Mouse (Mus musculus) cortical plate, adult 2 months (tissue): ENCODE results near the gene Pgam2. TPM values are rescaled to one million over a fixed set of nuclear protein-coding genes. Genes with fewer than 3 reads are reported as not detected.

ENCODE experiments used
- H3K27ac ChIP-seq: fragments of 200-500 bp; 2 replicates; pipeline ENCODE4 v1.5.1; 2012; ENCODE audit warnings: low read length, control low read depth, inconsistent platforms; ENCODE audit not compliant: insufficient read depth
- H3K4me1 ChIP-seq: fragments of 200-500 bp; 2 replicates; pipeline ENCODE4 v1.6.1; 2011; ENCODE audit warnings: low read length; ENCODE audit not compliant: control insufficient read depth, insufficient read depth
- H3K4me3 ChIP-seq: fragments of 200-500 bp; 2 replicates; pipeline ENCODE4 v1.5.1; 2011; ENCODE audit warnings: mild to moderate bottlenecking, low read length, control low read depth; ENCODE audit not compliant: insufficient read depth
- CTCF ChIP-seq: fragments of 200-500 bp; IDR thresholded peaks from 2 replicates; pipeline ENCODE4 v1.5.1; 2011; ENCODE audit warnings: mild to moderate bottlenecking, control low read depth, low read length; ENCODE audit not compliant: insufficient read depth; ENCODE audit errors: extremely low read depth
- POLR2A ChIP-seq: fragments of 200-500 bp; IDR thresholded peaks from 2 replicates; pipeline ENCODE4 v1.6.1; 2011; ENCODE audit warnings: mild to moderate bottlenecking, low read length, control low read depth; ENCODE audit not compliant: insufficient read depth; ENCODE audit errors: extremely low read depth
- polyA plus RNA-seq: library from polyadenylated mRNA; depleted of rRNA; stranded (reverse); fragments of >200 nt; gene quantifications from 2 replicates; pipeline ENCODE4 v1.2.3, GENCODE M21; 2012

The Pgam2 gene
- polyA plus RNA-seq, 1 experiment = 7.7 TPM

DNA sequence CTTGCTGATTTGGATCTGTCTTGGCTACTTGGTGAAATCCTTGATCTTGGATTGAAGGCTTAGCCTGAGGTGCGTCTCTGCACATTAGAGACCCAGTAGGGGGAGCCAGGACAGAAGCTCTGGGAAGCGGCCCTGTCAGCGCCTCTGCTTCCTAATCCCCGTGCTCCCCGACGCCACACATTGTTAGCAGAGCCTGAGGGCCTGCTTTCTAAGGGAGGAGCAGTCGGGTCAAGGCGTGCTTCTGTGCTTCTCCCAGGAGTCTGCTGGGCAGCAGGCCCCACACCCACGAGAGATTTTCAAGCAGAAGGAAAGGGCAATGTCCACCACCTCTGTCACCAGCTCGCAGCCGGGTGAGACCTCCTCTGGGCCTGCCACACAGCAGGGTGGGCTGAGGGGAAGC lies 6.2 kb downstream of the Pgam2 start:
- no peaks in the 10 kb centered on the region; the same call in none of the 2 replicates for H3K4me1 ChIP-seq
- TF ChIP-seq POLR2A = no peak
- no peak for TF ChIP-seq CTCF
- H3K4me3 ChIP-seq = no peak overlapping the region
- H3K27ac ChIP-seq = no peak overlapping the region

DNA sequence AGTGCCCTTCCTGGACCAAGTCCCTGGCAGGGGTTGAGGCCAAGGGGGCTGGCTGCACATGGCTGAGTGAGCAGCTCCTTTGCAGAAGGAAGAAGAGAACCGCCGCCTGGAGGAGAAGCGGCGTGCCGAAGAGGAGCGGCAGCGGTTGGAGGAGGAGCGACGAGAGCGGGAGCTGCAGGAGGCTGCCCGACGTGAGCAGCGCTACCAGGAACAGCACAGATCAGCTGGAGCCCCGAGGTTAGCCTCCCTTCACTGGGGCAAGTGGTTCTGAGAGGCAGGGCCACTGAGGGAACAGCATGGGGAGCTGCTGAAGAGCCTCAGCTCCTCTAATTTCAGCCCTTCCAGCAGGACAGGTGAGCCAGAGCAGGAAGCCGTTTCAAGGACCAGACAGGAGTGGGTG lies 6.6 kb downstream of the Pgam2 start:
- TF ChIP-seq POLR2A (no peak), CTCF (no peak)
- H3K4me1 ChIP-seq = no peaks in the 10 kb centered on the region; the same call in 1 of the 2 replicates
- H3K4me3 ChIP-seq = no peak overlapping the region
- H3K27ac ChIP-seq = no peak overlapping the region

DNA sequence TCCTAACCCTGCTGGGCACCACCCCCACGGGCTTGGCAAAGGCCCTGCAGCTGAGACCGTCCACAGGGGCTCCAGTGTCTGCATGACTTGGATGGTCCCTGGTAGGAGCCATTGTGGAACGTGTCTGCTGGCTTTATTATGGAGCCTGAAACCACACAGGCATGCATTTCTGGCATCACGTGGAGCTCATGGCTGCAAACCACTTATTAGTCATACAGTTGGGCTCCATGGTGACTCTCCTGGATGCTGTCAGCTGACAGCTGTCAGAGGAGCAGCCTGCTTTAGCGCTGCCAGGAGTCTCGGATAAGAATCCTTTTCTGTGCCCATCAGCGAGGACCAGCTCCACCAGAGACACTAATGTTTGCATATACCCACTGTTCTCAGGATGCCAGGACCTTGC lies 7.8 kb downstream of the Pgam2 start:
- Histone ChIP-seq H3K4me1 (no peaks in the 10 kb centered on the region; the same call in 1 of the 2 replicates), H3K4me3 (no peak overlapping the region), H3K27ac (peak overlapping the region; percentile 81; the same call in 1 of the 2 replicates)
- TF ChIP-seq CTCF (no peak), POLR2A (no peak)

DNA sequence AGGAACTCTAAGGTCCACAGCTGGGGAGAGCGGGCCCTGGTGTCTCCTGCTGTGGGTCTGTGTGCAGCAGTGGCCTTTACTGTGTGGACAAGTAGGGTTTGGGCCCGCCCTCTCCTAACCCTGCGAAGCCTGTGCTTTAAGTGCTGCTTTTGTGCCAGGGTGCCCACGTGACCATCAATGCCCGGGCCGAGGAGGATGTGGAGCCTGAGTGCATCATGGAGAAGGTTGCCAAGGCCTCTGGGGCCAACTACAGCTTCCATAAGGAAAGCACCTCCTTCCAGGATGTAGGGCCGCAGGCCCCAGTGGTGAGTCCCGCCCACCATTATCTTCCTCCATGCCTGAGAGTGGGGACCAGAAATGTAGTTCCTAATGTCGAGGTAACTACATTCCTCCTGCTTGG lies 8.2 kb downstream of the Pgam2 start:
- Histone ChIP-seq H3K27ac (peak overlapping the region; percentile 81; the same call in 1 of the 2 replicates), H3K4me3 (no peak overlapping the region), H3K4me1 (no peaks in the 10 kb centered on the region; the same call in 1 of the 2 replicates)
- TF ChIP-seq POLR2A = no peak
- no peak for TF ChIP-seq CTCF

DNA sequence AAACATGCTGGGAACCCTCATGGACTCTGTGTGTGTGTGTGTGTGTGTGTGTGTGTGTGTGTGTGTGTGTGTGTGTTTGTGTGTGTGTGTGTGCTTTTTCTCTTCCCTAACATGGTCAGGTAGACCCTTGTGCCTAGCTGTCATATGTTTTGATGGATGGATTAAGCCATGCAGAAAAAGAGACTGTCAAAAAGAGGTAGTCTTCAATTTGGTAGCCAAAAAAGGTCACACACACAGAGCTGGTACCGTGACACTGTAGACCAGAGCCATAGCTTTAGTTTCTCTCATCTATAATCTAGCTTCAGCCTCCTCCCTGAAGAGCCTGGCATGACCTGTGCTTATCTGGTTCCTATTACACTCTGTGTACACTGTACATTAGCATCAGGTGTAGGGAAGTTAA lies 13.1 kb downstream of the Pgam2 start:
- Histone ChIP-seq H3K4me1 (peaks cover 4% of the 10 kb centered on the region), H3K27ac (no peak overlapping the region), H3K4me3 (no peak overlapping the region)
- TF ChIP-seq POLR2A (no peak), CTCF (no peak)

DNA sequence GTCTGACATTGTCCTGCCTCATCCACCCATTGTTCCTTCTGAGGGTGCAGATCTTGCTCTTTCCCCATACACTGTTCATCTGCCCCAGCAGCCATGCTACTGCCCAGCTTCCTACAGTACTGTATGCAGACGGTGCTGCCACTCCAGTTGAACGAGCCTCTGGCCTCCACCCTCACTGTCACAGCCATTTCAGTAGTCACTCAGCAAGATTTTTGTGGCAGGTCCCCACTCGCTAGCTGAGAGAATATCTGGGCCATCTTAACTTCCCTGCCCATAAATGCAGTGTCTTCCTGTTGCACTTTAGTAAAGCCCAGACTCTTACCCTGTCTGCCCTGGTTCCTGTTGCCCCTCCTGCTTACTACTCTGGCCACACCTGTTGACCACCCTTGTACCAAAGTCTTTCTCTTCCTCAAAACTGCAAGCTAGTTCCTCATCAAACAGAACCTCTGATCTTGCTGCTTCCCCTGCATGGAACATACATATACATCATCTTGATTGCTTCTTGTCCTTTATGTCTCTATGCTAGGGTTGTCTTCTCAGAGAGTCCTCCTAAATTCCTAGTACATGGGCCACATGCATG lies 13.7 kb downstream of the Pgam2 start:
- TF ChIP-seq POLR2A (no peak), CTCF (no peak)
- Histone ChIP-seq H3K27ac (no peak overlapping the region), H3K4me1 (peaks cover 4% of the 10 kb centered on the region), H3K4me3 (no peak overlapping the region)

DNA sequence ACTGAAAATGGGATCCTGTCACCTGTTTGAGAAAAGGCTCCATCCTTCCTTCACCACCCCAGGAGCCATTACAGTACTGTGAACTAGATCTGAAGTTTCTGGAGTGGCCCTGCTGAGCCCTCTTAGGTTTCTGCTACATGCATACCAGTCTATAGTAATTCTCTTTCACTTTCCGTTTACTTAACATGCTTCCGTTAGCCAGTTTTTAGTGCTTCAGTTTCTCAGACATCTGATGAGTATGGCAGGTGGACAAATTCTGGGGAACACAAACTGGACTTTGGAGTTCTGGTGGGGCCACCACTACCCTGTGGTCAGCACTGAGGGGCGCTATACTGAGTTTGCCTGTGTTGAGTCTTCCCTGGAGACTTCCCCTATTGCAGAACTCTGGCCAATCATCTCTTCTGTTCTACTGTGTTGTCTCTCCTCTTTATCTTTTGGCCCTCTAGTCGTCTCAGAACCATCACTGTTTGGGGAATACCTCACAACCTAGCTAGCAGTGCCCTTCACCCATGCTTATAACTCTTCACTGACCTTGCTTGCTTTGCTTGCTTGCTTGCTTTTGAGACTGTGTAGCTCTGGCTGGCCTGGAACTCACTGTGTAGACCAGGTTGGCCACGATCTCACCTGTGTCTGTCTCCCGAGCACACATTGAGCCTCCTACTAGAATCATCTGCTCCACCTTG lies 14.3 kb downstream of the Pgam2 start:
- Histone ChIP-seq H3K4me3 (peak overlapping the region; percentile 70), H3K27ac (no peak overlapping the region), H3K4me1 (peaks cover 4% of the 10 kb centered on the region)
- TF ChIP-seq POLR2A (no peak), CTCF (no peak)

DNA sequence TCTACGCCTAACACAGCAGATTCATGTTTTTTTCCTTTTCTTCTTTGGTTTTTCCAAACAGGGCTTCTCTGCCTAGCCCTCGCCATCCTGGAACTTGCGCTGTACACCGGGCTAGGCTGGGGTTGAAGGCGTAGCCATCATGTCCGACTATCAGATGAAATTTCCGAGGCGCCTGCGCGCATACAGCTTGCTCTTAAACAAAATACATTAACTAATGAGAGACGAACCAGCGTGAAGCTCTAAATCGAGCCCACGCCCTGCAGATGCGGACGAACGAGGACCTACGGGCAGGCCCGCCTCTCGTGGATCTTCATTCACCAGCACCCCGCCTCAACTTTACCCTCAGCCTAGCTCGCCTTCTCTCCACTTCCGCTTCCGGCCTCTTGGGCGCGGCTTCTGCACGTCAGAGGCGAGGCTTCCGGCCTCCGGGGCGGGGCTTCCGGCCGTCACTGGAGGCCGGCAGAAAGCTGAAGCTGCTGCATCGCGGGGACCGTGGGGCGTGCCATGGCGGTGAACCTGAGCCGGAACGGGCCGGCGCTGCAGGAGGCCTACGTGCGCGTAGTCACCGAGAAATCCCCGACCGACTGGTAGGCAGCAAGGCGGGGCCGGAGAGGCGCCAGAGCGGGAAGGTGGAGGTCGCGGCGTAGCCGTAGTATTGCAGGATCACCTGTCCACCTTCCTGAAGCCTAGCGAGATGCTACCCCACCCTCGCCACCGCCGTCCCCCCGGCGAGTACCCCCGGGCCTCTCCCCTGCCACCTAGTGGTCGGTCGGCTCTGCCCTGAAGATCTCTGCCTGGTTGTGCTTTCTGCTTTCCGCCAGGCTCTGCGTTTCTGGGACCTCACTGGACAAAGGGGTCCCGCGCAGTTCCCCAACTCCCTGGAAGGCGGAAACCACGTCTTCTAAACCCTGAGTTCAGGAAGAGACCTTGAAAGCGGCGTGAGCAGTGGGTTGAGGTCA lies 15.2 kb downstream of the Pgam2 start, which contains the start of gene Dbnl:
Gene Dbnl, plus strand, starts transcription at position 433 of the 959 bp plus-strand sequence.
- TF ChIP-seq POLR2A (peak; percentile 96), CTCF (peak; percentile 31; the same call in 1 of the 2 replicates)
- Histone ChIP-seq H3K4me3 (peak within 1 kb of the TSS; percentile 70), H3K4me1 (peaks cover 4% of the 10 kb centered on the region), H3K27ac (0 out of 2 replicates have a peak within 1 kb of the TSS, but pooled peaks have one; percentile 56)

DNA sequence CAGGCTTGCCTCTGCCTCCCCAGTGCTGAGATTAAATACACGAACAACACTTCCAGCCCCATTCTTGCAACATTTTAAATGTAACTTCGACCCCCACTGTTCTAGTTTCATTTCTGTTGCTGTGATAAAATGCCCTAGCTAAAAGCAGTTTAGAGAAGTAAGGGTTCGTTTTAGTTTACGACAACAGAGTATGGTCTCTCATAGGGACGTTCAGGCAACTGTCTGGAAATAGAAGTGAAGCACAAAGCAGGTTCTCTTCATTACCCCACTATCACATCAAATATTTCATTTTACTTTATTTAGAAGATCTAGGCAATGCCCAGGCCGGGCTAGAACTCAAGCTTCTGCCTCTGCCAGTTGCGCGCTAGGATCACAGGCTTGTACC lies 15.9 kb downstream of the Pgam2 start:
- TF ChIP-seq CTCF (no peak), POLR2A (no peak)
- Histone ChIP-seq H3K4me3 (peak overlapping the region; percentile 70), H3K27ac (no peak overlapping the region), H3K4me1 (peaks cover 4% of the 10 kb centered on the region)

DNA sequence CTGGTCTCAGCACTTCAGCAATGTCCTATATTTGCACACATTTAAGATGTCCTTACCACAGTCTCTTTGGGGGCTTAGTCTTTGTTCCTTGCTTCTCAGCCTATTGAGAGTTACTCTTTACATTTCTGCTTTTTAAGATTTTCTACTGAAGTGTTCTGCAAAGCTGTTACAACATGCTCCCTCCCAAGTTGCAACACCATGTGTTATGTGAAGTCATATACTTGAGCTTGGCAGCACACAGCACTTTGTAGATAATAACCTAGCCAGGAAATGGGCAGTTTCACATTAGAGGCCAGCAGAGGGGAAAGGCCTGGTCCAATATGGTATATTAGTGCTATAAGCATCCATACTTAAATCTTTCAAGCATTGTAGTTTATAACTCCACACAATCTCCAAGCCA lies 17.8 kb downstream of the Pgam2 start:
- no peak overlapping the region for H3K27ac ChIP-seq
- H3K4me3 ChIP-seq = no peak overlapping the region
- H3K4me1 ChIP-seq = peaks cover 4% of the 10 kb centered on the region
- TF ChIP-seq CTCF = no peak
- TF ChIP-seq POLR2A = no peak
